Mouse (Mus musculus): ENCODE data around the gene Pla2g4b. TPM values are rescaled to one million over a fixed set of nuclear protein-coding genes. Genes with fewer than 3 reads are reported as not detected.

The Pla2g4b gene
- total RNA-seq, 1 experiment, result 2.7 TPM

DNA sequence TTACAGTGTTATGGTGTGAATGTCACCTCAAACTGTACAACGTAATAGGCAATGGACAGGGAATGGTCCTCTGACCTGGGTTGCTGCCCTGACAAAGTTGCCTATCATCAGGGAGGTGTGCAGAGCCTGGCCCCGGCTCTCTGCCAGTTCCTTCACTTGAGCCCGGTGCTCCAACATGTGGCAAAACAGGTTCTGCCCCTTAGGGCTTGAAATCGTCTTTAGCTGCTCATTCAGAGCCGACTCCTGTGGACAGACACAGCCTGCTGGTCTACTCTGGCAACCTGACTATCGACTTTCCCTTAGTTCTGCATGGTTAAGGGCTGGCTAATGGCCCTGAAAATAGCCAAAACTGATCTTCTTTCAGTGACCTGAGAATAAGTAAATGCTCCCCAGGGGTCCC lies 27.0 kb downstream of the Pla2g4b start:
- peaks cover 0 to 5% of the 10 kb centered on the region in 2 experiments; a peak in 1 of 4 replicates for H3K4me1 ChIP-seq (ENCODE audit: control insufficient read depth in 2 of 2, insufficient read depth in 2 of 2, low read length in 2 of 2, poor library complexity in 1 of 2)
- no peak overlapping the region for H3K27ac ChIP-seq (ENCODE audit: insufficient read depth, low read depth, low read length, poor library complexity, severe bottlenecking)
- no peaks in the 10 kb centered on the region for H3K36me3 ChIP-seq (ENCODE audit: control insufficient read depth, insufficient read depth, low read length, poor library complexity, severe bottlenecking)
- H3K9ac ChIP-seq (ENCODE audit: insufficient read depth, low read depth, low read length, poor library complexity, severe bottlenecking), result no peak overlapping the region
- in situ Hi-C loops (cut with MboI; ENCODE audit: low sequenced_read_pairs in 2 of 2, unreplicated experiment in 2 of 2), result no loop called here
- no peak overlapping the region for H3K4me3 ChIP-seq (ENCODE audit: insufficient read depth in 1 of 2, low read depth in 1 of 2, low read length in 2 of 2, poor library complexity in 1 of 2, severe bottlenecking in 1 of 2)
- DNase-seq (ENCODE audit: low read depth, low spot score), result no peak
- H3K9me3 ChIP-seq (ENCODE audit: control insufficient read depth, insufficient read depth, low read depth, low read length), result no peaks in the 10 kb centered on the region
- no peak for TF ChIP-seq HCFC1 (IDR thresholded peaks at IDR 0.05; ENCODE audit: borderline replicate concordance, insufficient read depth, low read length)
- no peak for TF ChIP-seq CHD2 (IDR thresholded peaks at IDR 0.05; ENCODE audit: low read depth, low read length)
- no peak for TF ChIP-seq MAFK (IDR thresholded peaks at IDR 0.05; ENCODE audit: insufficient read depth, low read depth, low read length)
- no peak for TF ChIP-seq ZNF384 (IDR thresholded peaks at IDR 0.05; ENCODE audit: low read depth, low read length)
- no peak for TF ChIP-seq ZC3H11A (IDR thresholded peaks at IDR 0.05; ENCODE audit: borderline replicate concordance, low read depth, low read length)

DNA sequence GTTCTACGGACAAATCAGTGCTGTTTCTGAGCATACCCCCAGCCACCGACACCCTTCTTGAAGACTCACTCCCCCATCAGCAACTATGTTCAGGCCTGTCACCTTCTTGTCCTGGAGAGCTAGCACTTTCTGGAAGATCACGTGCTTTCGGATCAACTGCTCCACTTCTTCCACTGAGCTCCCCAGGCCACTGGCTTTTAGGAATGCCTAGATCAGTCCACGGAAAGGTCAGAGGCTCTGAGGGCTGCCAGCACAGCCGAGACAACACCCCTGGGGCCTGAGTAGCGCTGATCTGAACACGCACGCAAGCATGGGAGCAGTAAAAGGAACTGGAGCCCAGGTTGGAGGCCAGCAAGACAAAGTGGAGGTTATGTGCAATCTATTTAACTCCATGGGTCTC lies 27.4 kb downstream of the Pla2g4b start:
- no peaks in the 10 kb centered on the region for H3K36me3 ChIP-seq (ENCODE audit: control insufficient read depth, insufficient read depth, low read length, poor library complexity, severe bottlenecking)
- in situ Hi-C loops (cut with MboI; ENCODE audit: low sequenced_read_pairs in 2 of 2, unreplicated experiment in 2 of 2), result no loop called here
- H3K9ac ChIP-seq (ENCODE audit: insufficient read depth, low read depth, low read length, poor library complexity, severe bottlenecking), result no peak overlapping the region
- H3K27ac ChIP-seq (ENCODE audit: insufficient read depth, low read depth, low read length, poor library complexity, severe bottlenecking), result no peak overlapping the region
- TF ChIP-seq HCFC1 (IDR thresholded peaks at IDR 0.05; ENCODE audit: borderline replicate concordance, insufficient read depth, low read length) (no peak), ZNF384 (IDR thresholded peaks at IDR 0.05; ENCODE audit: low read depth, low read length) (no peak), ZC3H11A (IDR thresholded peaks at IDR 0.05; ENCODE audit: borderline replicate concordance, low read depth, low read length) (no peak), MAFK (IDR thresholded peaks at IDR 0.05; ENCODE audit: insufficient read depth, low read depth, low read length) (no peak), CHD2 (IDR thresholded peaks at IDR 0.05; ENCODE audit: low read depth, low read length) (no peak)
- H3K4me1 ChIP-seq (ENCODE audit: control insufficient read depth in 2 of 2, insufficient read depth in 2 of 2, low read length in 2 of 2, poor library complexity in 1 of 2), result peaks cover 0 to 5% of the 10 kb centered on the region in 2 experiments; a peak in 1 of 4 replicates
- no peak overlapping the region for H3K4me3 ChIP-seq (ENCODE audit: insufficient read depth in 1 of 2, low read depth in 1 of 2, low read length in 2 of 2, poor library complexity in 1 of 2, severe bottlenecking in 1 of 2)
- DNase-seq (ENCODE audit: low read depth, low spot score), result no peak
- no peaks in the 10 kb centered on the region for H3K9me3 ChIP-seq (ENCODE audit: control insufficient read depth, insufficient read depth, low read depth, low read length)

DNA sequence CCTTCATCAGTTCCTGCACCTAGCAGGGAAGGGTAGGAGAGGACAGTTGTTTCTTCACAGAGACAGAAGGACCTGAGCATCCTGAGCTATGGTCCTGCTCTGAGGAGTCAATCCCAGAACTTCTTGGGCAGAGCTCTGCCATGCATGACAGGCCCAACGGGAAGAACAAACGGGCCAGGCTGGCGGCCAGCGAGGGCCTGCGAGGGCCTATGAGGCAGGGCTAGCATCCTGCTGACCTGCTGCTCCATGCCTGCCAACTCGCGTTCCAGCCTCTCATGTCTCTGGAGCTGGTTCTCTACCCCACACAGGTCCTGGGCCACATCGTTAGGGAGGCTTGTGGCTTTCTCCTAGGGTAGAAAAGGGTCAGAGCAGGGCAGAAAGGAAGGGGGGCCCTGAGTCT lies 29.0 kb downstream of the Pla2g4b start:
- no peak for TF ChIP-seq ZC3H11A (IDR thresholded peaks at IDR 0.05; ENCODE audit: borderline replicate concordance, low read depth, low read length)
- TF ChIP-seq HCFC1 (IDR thresholded peaks at IDR 0.05; ENCODE audit: borderline replicate concordance, insufficient read depth, low read length), result no peak
- TF ChIP-seq ZNF384 (IDR thresholded peaks at IDR 0.05; ENCODE audit: low read depth, low read length), result no peak
- TF ChIP-seq CHD2 (IDR thresholded peaks at IDR 0.05; ENCODE audit: low read depth, low read length), result no peak
- no peak for TF ChIP-seq MAFK (IDR thresholded peaks at IDR 0.05; ENCODE audit: insufficient read depth, low read depth, low read length)
- in situ Hi-C loops (cut with MboI; ENCODE audit: low sequenced_read_pairs in 2 of 2, unreplicated experiment in 2 of 2), result no loop called here

DNA sequence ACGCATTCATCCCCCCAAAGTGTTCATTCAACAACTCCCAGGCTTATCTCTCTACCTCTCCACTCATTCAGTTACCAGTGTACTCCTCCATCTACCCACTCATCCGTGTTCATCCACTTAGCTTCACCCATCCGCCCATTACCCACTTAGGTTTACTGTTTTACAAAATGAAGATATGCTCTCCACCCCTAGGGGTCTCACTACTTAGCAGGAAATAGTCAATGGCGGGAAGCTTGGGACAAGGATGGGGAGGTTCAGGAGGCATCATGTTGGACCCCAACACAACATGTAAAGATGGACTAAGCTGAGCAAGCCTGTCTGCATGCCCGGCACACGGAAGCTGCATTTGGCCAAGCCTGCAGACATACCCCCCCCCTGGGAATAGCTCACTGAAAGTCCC lies 31.4 kb downstream of the Pla2g4b start:
- no peak overlapping the region for H3K9ac ChIP-seq (ENCODE audit: insufficient read depth, low read depth, low read length, poor library complexity, severe bottlenecking)
- H3K36me3 ChIP-seq (ENCODE audit: control insufficient read depth, insufficient read depth, low read length, poor library complexity, severe bottlenecking), result no peaks in the 10 kb centered on the region
- H3K27ac ChIP-seq (ENCODE audit: insufficient read depth, low read depth, low read length, poor library complexity, severe bottlenecking), result no peak overlapping the region
- DNase-seq (ENCODE audit: low read depth, low spot score), result no peak
- no peak overlapping the region; a peak in 1 of 4 replicates for H3K4me3 ChIP-seq (ENCODE audit: insufficient read depth in 1 of 2, low read depth in 1 of 2, low read length in 2 of 2, poor library complexity in 1 of 2, severe bottlenecking in 1 of 2)
- in situ Hi-C loops (cut with MboI; ENCODE audit: low sequenced_read_pairs in 2 of 2, unreplicated experiment in 2 of 2), result no loop called here
- no peaks in the 10 kb centered on the region for H3K9me3 ChIP-seq (ENCODE audit: control insufficient read depth, insufficient read depth, low read depth, low read length)
- TF ChIP-seq ZC3H11A (IDR thresholded peaks at IDR 0.05; ENCODE audit: borderline replicate concordance, low read depth, low read length), result no peak
- no peak for TF ChIP-seq HCFC1 (IDR thresholded peaks at IDR 0.05; ENCODE audit: borderline replicate concordance, insufficient read depth, low read length)
- no peak for TF ChIP-seq MAFK (IDR thresholded peaks at IDR 0.05; ENCODE audit: insufficient read depth, low read depth, low read length)
- TF ChIP-seq CHD2 (IDR thresholded peaks at IDR 0.05; ENCODE audit: low read depth, low read length), result no peak
- no peak for TF ChIP-seq ZNF384 (IDR thresholded peaks at IDR 0.05; ENCODE audit: low read depth, low read length)
- peaks cover 0 to 5% of the 10 kb centered on the region in 2 experiments; a peak in 1 of 4 replicates for H3K4me1 ChIP-seq (ENCODE audit: control insufficient read depth in 2 of 2, insufficient read depth in 2 of 2, low read length in 2 of 2, poor library complexity in 1 of 2)

More for the DNA sequence above, 29.0 kb downstream of the Pla2g4b start:
- no peaks in the 10 kb centered on the region for H3K9me3 ChIP-seq (ENCODE audit: control insufficient read depth, insufficient read depth, low read depth, low read length)
- H3K4me3 ChIP-seq (ENCODE audit: insufficient read depth in 1 of 2, low read depth in 1 of 2, low read length in 2 of 2, poor library complexity in 1 of 2, severe bottlenecking in 1 of 2), result no peak overlapping the region
- peaks cover 0 to 5% of the 10 kb centered on the region in 2 experiments; a peak in 1 of 4 replicates for H3K4me1 ChIP-seq (ENCODE audit: control insufficient read depth in 2 of 2, insufficient read depth in 2 of 2, low read length in 2 of 2, poor library complexity in 1 of 2)
- no peak overlapping the region for H3K9ac ChIP-seq (ENCODE audit: insufficient read depth, low read depth, low read length, poor library complexity, severe bottlenecking)
- DNase-seq (ENCODE audit: low read depth, low spot score), result no peak
- no peak overlapping the region for H3K27ac ChIP-seq (ENCODE audit: insufficient read depth, low read depth, low read length, poor library complexity, severe bottlenecking)
- H3K36me3 ChIP-seq (ENCODE audit: control insufficient read depth, insufficient read depth, low read length, poor library complexity, severe bottlenecking), result no peaks in the 10 kb centered on the region

DNA sequence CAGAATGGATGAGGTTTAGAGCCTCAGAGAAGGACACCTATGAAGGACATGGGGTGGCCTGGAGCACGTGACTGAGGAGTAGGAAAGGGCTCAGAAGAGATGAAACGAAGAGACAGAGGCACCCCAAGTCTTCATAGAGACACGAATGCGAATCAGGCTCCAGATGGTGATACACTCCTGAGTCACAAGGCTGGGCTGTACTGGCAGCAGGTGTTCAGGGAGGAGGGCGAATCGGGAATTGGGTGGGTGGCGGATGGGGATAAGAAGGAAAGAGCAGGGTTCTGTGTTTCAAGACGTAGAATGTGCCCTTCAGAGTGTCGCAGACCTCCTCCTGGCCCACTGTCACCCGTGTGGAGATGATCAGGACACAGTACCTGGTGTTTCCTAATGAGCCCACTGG lies 32.0 kb downstream of the Pla2g4b start:
- H3K9me3 ChIP-seq (ENCODE audit: control insufficient read depth, insufficient read depth, low read depth, low read length), result no peaks in the 10 kb centered on the region
- DNase-seq (ENCODE audit: low read depth, low spot score), result no peak
- H3K4me3 ChIP-seq (ENCODE audit: insufficient read depth in 1 of 2, low read depth in 1 of 2, low read length in 2 of 2, poor library complexity in 1 of 2, severe bottlenecking in 1 of 2), result no peak overlapping the region
- H3K36me3 ChIP-seq (ENCODE audit: control insufficient read depth, insufficient read depth, low read length, poor library complexity, severe bottlenecking), result no peaks in the 10 kb centered on the region
- peaks cover 0 to 5% of the 10 kb centered on the region in 2 experiments; a peak in 1 of 4 replicates for H3K4me1 ChIP-seq (ENCODE audit: control insufficient read depth in 2 of 2, insufficient read depth in 2 of 2, low read length in 2 of 2, poor library complexity in 1 of 2)
- in situ Hi-C loops (cut with MboI; ENCODE audit: low sequenced_read_pairs in 2 of 2, unreplicated experiment in 2 of 2), result no loop called here
- TF ChIP-seq ZC3H11A (IDR thresholded peaks at IDR 0.05; ENCODE audit: borderline replicate concordance, low read depth, low read length) (no peak), HCFC1 (IDR thresholded peaks at IDR 0.05; ENCODE audit: borderline replicate concordance, insufficient read depth, low read length) (no peak), MAFK (IDR thresholded peaks at IDR 0.05; ENCODE audit: insufficient read depth, low read depth, low read length) (no peak), CHD2 (IDR thresholded peaks at IDR 0.05; ENCODE audit: low read depth, low read length) (no peak), ZNF384 (IDR thresholded peaks at IDR 0.05; ENCODE audit: low read depth, low read length) (no peak)
- H3K27ac ChIP-seq (ENCODE audit: insufficient read depth, low read depth, low read length, poor library complexity, severe bottlenecking), result no peak overlapping the region
- no peak overlapping the region for H3K9ac ChIP-seq (ENCODE audit: insufficient read depth, low read depth, low read length, poor library complexity, severe bottlenecking)

Measured in ES-E14 (cell line).